Mouse (Mus musculus): Measurements from ENCODE around the gene Atp6ap1l. TPM values are rescaled to one million over a fixed set of nuclear protein-coding genes. Genes with fewer than 3 reads are reported as not detected.
A peak's percentile ranks its signal among the peaks of the same experiment; 100 is the strongest.

Gene Atp6ap1l
- total and polyA plus RNA-seq, 3 experiments = 0.57 to 2.3 (median 1.0) TPM

DNA sequence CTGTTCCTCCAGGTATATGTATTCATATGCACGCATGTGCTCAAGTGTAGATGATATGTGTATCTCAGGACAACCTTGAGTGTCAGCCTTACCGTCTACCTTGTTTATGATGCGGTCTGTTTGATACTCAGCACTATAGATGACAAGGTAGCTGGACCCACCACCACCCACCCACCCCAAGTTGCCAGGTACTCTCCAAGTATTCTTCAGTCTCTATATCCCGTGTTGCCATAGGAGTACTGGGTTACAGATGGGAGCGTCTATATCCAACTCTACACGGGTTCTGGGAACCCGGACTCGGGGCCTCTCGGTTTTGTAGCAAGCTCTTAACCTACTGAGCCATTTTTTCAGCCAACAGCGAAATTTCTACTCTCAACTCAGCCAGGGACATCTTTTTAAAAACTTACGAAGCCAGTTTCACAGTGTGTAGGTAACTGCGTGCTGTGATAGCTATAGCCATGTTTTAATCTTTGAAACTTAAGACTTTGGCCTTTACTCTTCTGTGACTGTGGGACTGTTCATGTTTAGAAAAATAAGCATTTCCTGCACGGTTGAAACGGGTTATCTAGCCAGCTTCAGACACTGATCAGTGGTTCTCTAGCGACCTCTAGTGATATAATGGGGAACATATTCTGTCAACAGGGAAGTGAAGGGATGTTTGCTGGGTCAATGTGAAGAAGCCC, 64.5 kb downstream of the Atp6ap1l start:
- H3K9ac ChIP-seq (ENCODE audit: low read depth, low read length) = no peak overlapping the region
- H3K79me2 ChIP-seq (replicated peaks; ENCODE audit: control insufficient read depth, insufficient read depth, low read length) = no peaks in the 10 kb centered on the region
- H3K36me3 ChIP-seq (ENCODE audit: control insufficient read depth, insufficient read depth, low read length) = no peaks in the 10 kb centered on the region
- no peaks in the 10 kb centered on the region for H3K4me1 ChIP-seq (ENCODE audit: control insufficient read depth, insufficient read depth, low read length)
- no peak overlapping the region for H3K4me3 ChIP-seq
- 44% methylated on average over 15 of the region's 15 CpGs for WGBS
- no peak for DNase-seq
- intact Hi-C loops (cut with DNase I) = loop anchor here (1.0 to 5.0 kb wide), 4 partner anchors 323 to 1293 kb away; no protein-coding TSS in a partner anchor
- no peak overlapping the region for H3K27ac ChIP-seq
- TF ChIP-seq POLR2A (IDR thresholded peaks at IDR 0.05; ENCODE audit: insufficient read depth, low read depth, low read length) (no peak), CTCF (IDR thresholded peaks at IDR 0.05) (peak; percentile 87)
- H3K27me3 ChIP-seq (ENCODE audit: control insufficient read depth, insufficient read depth, low read length) = 0 out of 2 replicates have a peak, but pooled peaks cover 1% of the 10 kb centered on the region

DNA sequence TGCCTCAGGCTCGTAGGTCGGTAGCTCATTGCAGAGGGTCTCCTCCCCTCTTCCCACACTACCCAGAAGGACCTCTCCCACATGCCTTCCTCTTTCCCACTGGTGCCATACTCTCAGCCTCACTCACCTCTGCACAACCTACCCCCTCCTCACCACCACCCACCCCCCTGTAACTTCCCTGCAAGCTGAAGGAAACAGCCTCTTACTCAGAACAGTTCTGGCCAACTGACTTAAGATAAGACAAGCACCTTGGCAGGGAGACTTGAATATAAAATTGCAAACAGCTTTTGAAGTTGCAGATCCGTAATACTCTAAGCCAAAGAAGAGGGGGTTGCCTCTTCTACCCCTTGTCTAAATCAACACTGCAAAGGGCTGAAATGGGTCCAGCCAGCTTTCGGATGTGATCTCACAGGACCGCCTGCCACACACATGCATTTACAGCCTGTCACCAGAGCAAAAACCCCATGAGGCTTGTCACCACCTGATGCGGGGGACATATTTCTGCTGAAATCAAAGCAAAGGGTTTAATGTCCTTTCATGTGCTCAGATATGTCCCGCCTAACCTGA, 71.4 kb downstream of the Atp6ap1l start:
- intact Hi-C loops (cut with DNase I) = no loop called here
- Histone ChIP-seq H3K9ac (ENCODE audit: low read depth, low read length) (no peak overlapping the region), H3K36me3 (ENCODE audit: control insufficient read depth, insufficient read depth, low read length) (no peaks in the 10 kb centered on the region), H3K27me3 (ENCODE audit: control insufficient read depth, insufficient read depth, low read length) (no peaks in the 10 kb centered on the region), H3K79me2 (replicated peaks; ENCODE audit: control insufficient read depth, insufficient read depth, low read length) (no peaks in the 10 kb centered on the region), H3K4me1 (ENCODE audit: control insufficient read depth, insufficient read depth, low read length) (no peaks in the 10 kb centered on the region), H3K27ac (no peak overlapping the region), H3K4me3 (no peak overlapping the region)
- no peak for TF ChIP-seq CTCF (IDR thresholded peaks at IDR 0.05)
- TF ChIP-seq EP300 (IDR thresholded peaks at IDR 0.05; ENCODE audit: insufficient read depth, low read depth, low read length) = no peak
- TF ChIP-seq POLR2A (IDR thresholded peaks at IDR 0.05; ENCODE audit: insufficient read depth, low read depth, low read length) = no peak
- 75% methylated on average over 7 of the region's 7 CpGs for whole genome bisulfite sequencing
- no peak for DNase-seq

Other genes starting within 250 kb of the Atp6ap1l start
- 100 to 1,000 TPM; 175 to 189 TPM for gene Rps23, start 17.6 kb upstream of the Atp6ap1l start, total RNA-seq (2021)
- 119 and 153 TPM in 2 replicates for gene Rps23, start 17.6 kb upstream of the Atp6ap1l start, polyA plus RNA-seq (2012; rRNA removed)